Mouse (Mus musculus): ENCODE results near the gene Trpv6.

Gene Trpv6

DNA sequence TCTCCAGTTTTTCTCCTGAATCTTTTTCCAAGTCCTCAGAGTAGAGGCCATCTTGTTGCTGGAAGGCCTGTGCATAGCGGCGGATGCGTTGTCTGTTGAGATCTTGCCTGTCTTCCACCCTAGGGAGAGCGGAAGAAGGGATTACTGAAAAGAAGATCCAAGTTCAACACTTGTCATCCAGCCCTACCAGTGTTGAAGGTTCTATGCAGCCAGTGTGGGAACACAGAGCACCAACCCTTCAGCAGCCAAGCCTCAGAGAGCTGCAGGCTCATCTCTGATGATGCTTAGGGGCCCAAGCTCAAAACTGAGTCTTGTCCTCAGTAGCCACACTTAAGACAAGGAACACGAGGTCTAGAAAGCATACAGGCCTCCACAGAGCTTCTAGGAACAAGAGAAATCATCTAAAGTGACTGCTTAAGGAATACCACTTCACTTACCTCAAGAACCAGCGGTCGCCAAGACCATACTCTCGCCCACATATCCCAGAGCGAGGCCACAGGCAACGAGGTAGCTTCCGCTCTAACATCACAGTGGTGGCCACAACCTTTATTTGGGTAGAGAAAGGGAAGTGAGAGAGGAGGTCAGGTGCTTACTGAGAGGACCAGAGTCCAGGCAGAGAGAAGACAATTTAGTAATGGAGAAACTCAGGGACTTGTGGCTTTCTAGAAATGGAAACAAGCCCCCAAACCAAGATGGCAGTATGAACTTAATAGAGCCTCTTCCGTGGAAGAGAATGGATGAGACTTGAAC lies 14.8 kb downstream of the Trpv6 start:
- no peak for DNase-seq

DNA sequence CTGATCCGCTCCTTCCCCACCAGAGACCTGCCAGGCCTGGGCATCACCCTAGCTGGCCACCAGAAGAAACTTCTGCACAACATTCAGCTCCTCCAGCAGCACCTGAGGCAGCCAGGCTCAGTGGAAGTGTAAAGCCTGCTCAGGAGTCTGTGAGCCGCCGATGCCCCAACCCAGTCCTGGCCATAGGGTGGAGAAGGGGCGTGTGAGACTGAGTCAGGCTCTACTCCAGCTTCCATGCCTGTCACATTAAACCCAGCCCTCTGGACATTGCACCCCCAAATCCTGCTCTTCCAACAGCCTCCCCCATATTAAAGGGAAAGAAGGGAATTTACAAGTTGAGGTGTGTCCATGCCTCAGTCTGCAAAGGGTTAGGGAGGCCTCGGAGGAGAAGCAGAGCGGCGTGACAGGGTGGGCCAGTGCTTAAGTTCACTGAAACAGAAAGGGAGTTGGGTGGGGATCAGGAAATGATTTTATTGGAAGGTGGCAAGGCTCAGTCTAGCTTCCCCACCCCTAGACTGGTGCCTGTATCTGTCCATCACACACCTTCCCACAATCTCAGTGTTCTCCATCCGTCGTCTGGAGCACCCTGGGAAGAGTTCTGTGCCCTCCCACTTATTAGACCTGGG lies 15.9 kb downstream of the Trpv6 start:
- DNase-seq, result no peak

DNA sequence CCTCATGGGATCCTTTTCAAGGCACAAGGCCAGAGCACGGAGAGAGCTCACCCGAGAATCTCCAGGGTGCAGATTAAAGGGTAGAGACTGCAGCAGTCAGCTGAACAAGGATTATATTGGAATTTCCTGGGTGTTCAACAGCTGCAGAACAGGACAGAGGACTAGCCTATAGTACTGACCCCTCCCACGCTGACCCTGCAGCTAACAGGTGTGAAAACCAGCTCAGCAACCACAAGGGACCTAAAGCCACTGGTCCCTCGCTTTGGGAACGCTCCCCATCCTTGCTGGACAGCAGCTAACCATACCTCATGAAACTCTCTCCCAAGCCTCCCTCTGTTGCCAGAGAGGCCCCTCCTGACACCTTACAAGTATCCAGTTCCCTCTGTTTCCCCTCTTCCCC lies 28.6 kb downstream of the Trpv6 start:
- DNase-seq, result no peak

DNA sequence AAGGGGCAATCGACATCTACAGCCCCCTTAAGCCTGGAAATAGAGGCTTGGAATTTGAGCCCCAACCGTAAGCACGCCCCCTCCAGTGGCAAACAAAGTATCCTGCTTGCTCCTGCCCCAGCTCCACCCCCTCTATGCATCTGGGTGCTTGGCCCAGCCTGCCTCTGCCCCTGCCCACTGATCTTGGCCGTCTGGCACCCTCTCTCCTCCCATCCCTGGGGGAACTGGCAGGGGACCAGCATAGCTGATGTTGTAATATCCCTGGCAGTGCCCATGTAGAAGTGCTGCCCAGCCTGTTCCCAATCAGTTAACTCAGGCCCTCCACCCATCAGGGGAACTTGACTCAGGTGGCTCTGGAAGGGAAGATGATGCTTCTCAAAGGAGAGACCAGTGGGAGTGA lies 30.0 kb downstream of the Trpv6 start:
- no peak for DNase-seq

GRCm38 (mm10) chr6:41605794-41606104 lies 30.5 kb downstream of the Trpv6 start:
- DNase-seq, result no peak

GRCm38 (mm10) chr6:41605061-41605793 lies 31.0 kb downstream of the Trpv6 start, which contains the start of gene Ephb6:
Gene Ephb6, plus strand, starts transcription at chr6:41605482.
- DNase-seq, result no peak

GRCm38 (mm10) chr6:41604401-41605050 lies 31.7 kb downstream of the Trpv6 start:
- no peak for DNase-seq

DNA sequence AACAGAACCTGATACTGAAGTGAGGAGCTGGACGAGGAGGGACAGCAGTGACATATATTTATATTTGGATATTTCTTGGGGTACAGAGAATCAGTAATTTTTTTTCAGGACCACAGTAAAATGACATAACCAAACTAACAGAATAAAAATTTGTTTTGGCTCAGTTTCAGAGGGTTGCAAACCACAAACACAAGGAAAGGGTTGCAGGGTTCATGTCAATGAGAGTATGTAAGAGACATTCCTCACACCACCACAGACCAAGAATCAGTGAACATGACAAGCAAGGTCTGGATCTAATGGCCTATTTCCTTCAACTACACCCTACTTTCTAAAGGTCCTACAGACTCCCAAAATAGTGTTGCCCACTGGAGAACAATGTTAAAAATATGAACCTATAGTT lies 54.0 kb downstream of the Trpv6 start:
- DNase-seq, result no peak

- no peak for DNase-seq
Observed at GRCm38 (mm10) chr6:41581295-41581694, 54.9 kb downstream of the Trpv6 start.

GRCm38 (mm10) chr6:41577297-41577696 lies 58.9 kb downstream of the Trpv6 start:
- no peak for DNase-seq

- no peak for DNase-seq
Observed at GRCm38 (mm10) chr6:41576526-41577097, 59.6 kb downstream of the Trpv6 start.
